Mouse (Mus musculus) T-helper 2 cell (primary cell): ENCODE measurements around the gene Tnni1.

Source experiments
- in situ Hi-C: fragments of 300-600 bp; cut with MboI, MseI; formaldehyde crosslinking; loops from one replicate; pipeline ENCODE4 v1.15.1; 2025; ENCODE audit warnings: high pct_unique_total_duplicates

Tnni1 gene

GRCm38 (mm10) chr1:135766592-135767306 is 12.5 kb upstream of the Tnni1 start:
- in situ Hi-C loops = no loop called here

- in situ Hi-C loops = no loop called here
Measured at GRCm38 (mm10) chr1:135767324-135767890, 11.8 kb upstream of the Tnni1 start.

- in situ Hi-C loops = no loop called here
Measured at GRCm38 (mm10) chr1:135768400-135768799, 10.8 kb upstream of the Tnni1 start.

GRCm38 (mm10) chr1:135770237-135770636 is 9.0 kb upstream of the Tnni1 start:
- in situ Hi-C loops = no loop called here

GRCm38 (mm10) chr1:135770896-135771572 is 8.2 kb upstream of the Tnni1 start:
- in situ Hi-C loops = no loop called here

- in situ Hi-C loops = no loop called here
Measured at GRCm38 (mm10) chr1:135771573-135771970, 7.7 kb upstream of the Tnni1 start.

- in situ Hi-C loops = no loop called here
Measured at GRCm38 (mm10) chr1:135776596-135776995, 2.6 kb upstream of the Tnni1 start.

- in situ Hi-C loops = no loop called here
Measured at GRCm38 (mm10) chr1:135777046-135777445, 2.2 kb upstream of the Tnni1 start.

DNA sequence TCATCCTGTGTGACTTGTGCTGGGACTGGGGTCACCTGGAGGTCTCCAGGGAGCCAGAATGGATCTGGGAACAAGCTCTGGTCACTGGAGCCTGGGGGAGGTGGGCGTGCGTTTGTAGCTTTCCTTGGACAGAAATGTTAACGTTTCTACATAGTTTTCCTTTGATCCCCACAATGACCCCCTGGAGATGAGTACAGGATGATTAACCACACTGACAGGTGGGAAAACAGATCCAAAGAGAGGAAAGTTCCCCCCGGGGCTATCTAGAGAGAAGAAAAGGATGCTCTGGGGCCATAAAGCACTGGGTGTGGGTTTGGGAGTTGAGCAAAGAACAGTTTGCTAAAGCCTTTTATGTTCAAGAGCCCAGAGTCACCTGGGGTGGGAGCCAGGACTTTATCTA is 1.4 kb downstream of the Tnni1 start:
- in situ Hi-C loops = loop anchor here (10.0 kb wide), 1 partner anchor 56 kb away; the partner anchor contains the start of gene Csrp1

GRCm38 (mm10) chr1:135781220-135781619 is 2.0 kb downstream of the Tnni1 start:
- in situ Hi-C loops = loop anchor here (10.0 kb wide), 1 partner anchor 56 kb away; the partner anchor contains the start of gene Csrp1

DNA sequence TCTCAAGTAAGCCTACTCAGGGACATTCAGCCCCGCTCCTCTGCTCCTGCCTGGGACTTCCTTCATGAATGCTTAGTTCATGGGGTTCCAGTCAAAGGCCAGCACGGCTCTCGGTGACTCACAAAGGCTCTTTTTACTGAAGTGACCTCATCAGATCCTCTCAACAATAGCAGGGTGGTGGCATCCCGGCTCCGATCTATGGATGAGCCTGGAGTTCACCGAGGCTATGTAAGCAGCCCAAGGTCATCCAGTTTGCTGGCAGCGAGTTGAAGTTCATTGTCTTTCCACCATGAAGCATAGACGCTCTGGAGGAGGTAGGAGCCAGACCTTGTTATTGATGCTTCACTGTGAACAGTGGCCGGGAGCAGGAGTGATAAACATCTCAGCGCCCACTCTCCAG is 3.6 kb downstream of the Tnni1 start:
- in situ Hi-C loops = loop anchor here (10.0 kb wide), 1 partner anchor 58 kb away; the partner anchor contains the start of gene Csrp1

DNA sequence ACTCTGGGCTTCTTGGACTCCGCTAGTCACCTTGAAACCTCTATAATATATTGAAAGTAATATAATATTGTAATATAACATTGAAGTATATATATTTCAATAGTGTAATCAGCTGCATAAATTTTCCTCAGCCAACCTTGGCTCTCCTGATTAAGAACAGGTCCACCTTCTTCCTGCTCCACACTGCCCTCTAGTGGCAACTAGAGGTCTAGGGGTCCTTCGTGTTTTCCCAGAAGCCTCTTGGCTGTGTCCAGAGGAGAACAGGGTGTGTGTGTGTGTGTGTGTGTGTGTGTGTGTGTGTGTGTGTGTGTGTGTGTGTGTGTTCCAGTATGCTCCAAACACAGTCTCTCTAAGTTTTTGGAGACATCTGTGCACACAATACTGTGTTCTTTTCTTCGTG is 8.6 kb downstream of the Tnni1 start:
- in situ Hi-C loops = loop anchor here (5.0 to 10.0 kb wide), 2 partner anchors 35 to 63 kb away; partner anchors contain the start of gene Csrp1

GRCm38 (mm10) chr1:135788708-135789107 is 9.5 kb downstream of the Tnni1 start:
- in situ Hi-C loops = loop anchor here (5.0 to 10.0 kb wide), 2 partner anchors 36 to 64 kb away; partner anchors contain the start of gene Csrp1

DNA sequence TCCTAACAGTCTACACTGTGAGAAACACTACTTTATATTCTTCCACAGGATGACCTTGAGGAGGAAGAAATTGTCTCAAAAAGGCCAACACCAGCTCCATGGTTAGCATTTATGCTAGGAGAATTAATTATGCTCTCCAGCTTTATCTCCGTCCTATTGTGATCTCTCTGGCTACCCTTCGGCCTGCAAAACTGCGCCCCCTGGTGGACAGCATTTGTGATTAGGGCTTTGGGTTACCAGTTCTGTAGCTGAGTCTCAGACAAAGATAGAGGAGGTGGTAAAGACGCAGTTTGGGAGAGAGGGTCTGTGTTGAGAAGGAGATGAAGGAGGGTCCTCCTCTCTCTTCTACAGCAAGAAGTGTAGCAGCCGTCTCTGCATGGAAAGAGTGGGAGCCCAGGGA is 10.6 kb downstream of the Tnni1 start:
- in situ Hi-C loops = loop anchor here (5.0 to 10.0 kb wide), 2 partner anchors 38 to 65 kb away; partner anchors contain the start of gene Csrp1

DNA sequence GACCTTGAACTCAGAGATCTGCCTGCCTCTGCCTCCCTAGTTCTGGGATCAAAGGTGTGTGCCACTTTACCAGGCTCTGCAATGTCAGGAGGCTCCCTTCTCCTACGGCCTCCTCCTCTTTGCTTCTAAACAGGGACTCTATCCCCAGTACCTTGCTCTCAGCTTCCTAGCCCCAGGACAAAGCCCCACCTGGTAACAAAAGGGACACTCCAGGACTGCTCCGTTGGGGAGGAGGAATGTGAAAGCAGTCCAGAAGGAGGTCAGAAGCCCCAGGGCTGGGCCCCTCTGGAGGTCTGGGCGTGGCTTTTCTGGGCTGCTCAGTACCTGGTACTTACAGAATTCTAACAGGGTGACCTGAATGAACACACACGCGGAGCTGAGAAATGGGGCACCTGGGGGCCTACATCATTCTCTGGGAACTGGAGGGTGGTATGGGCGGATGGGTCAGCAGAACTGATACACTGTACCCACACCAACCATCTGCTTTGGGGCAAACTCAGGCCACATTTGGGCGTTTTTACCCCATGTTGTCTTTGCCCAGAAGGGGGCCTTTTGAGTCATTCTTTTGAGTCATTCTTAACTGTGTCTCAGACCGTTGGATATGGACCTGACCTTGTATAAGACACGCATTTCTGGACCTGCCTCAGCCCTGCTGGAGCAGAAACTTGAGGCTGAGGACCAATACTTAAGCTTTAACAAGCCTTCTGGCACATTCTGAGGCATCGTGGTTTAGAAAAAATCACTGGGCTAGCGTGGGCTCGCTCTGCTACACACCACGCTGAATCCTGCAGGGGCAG is 13.1 kb downstream of the Tnni1 start:
- in situ Hi-C loops = no loop called here

GRCm38 (mm10) chr1:135793370-135794215 is 14.4 kb downstream of the Tnni1 start:
- in situ Hi-C loops = no loop called here

DNA sequence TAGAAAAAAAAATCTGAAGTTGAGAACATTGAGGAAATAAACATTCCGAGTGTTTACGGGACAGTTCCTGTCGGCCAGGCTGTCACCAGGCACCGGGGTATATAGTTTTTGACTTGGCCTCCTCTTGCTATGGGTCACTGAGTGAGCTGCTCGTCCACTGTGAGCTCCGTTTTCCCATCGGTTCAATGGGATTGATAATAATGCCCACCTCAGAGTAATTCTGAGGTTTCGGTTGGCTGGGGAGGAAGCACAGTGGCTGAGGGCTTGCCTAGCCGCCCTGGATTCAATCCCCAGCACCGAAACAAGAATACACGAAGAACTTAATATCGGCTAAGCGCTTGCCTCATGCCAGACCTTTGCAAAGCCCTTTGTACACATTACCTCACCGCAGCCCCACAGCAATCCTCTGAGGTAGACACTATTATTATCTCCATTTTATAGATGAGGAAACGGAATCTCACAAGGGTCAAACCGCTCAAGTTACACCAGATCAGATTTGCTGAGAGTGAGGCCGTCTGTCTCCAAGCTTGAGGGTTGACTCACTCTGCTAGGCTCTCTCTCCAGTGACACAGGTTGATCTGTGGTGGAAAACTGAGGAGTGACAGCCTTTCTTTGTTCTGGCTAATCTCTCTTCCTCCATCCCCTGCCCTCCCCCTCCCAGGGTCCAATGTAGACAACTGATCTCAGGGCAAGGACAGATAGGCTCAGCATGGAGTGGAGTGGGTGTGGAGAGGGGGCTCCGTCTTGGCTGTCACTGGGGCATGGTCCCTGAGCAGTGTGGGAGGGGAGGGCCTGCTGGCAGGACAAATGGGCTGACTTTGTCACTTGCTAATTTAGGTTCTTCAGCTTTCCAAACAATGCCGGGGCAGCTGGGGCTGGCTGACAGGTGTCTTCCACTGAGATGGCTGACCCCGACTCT is 15.2 kb downstream of the Tnni1 start:
- in situ Hi-C loops = no loop called here

- in situ Hi-C loops = no loop called here
Measured at GRCm38 (mm10) chr1:135798492-135798891, 19.3 kb downstream of the Tnni1 start.

GRCm38 (mm10) chr1:135799109-135799627 is 19.9 kb downstream of the Tnni1 start:
- in situ Hi-C loops = no loop called here
